Mouse (Mus musculus) left cerebral cortex, postnatal 25 days (tissue): Measurements from ENCODE around the gene AC131692.1. TPM values are rescaled to one million over a fixed set of nuclear protein-coding genes. Genes with fewer than 3 reads are reported as not detected.
"Not testable (repeated sequence)": the region's sequence is repeated elsewhere in the genome, so short reads cannot be mapped to it uniquely, and the experiment has no call there.

Experiments used
- DNase-seq, 2 experiments: peaks; one replicate each; pipeline ENCODE4 v3.0.0; 2022; ENCODE audit warnings: low spot score in 2 of 2, mixed read lengths in 1 of 2
- intact Hi-C: fragments of 180-260 bp; cut with DNase I; formaldehyde crosslinking; loops from one replicate; pipeline ENCODE4 v1.15.1; 2025
- total RNA-seq, 2 experiments: library from RNA; stranded (reverse); gene quantifications; 2 replicates each; pipeline ENCODE4 v1.2.3; 2021

The AC131692.1 gene
- total RNA-seq, 2 experiments from 2014 or later = not detected

GRCm38 (mm10) chr19:6104476-6104875 is 10.3 kb downstream of the AC131692.1 start:
- intact Hi-C loops = no loop called here
- no peak for DNase-seq

- no peak for DNase-seq
- intact Hi-C loops = no loop called here
Measured at GRCm38 (mm10) chr19:6105586-6105985, 11.4 kb downstream of the AC131692.1 start, which contains the start of gene Naaladl1. Gene Naaladl1, plus strand, starts transcription at chr19:6105782.

GRCm38 (mm10) chr19:6113116-6113515 is 18.9 kb downstream of the AC131692.1 start:
- intact Hi-C loops = no loop called here
- no peak for DNase-seq

DNA sequence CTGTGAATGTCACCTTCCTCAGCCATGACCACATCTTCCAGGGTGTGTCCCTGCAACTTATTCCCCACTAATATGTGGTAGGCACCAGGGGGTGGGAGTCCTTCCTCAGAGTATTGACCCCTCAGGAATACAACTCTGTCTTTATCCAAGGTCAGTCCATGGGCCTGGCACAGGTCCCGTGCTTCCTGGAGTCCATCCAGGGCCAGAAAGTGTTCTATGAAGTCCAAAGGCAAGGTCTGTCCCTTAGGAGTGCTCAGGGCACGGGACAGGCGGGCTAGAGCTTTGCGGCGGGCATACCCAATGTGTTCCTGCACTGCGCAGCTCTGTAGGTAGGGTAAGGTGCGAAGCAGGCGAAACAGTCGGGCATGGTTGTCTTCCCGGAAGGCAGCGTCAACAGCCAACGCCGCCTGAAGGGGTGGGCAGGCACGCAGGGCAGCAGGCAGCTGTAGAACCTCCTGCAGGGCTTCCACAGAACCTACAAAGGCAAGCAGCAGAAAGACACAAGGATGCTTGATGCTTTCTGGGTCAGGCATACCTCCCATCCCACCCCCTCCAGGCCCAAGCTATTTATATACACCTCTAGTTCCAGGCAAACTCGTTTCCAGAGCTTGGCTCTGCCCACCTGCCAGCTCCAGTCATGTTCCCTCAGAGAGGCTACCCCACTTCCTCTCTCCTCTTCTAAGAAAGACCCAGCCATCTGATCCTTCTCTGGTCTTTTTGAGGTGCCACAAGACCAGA is 22.1 kb downstream of the AC131692.1 start:
- DNase-seq = peak in 1 of 2 experiments; percentile 60
- intact Hi-C loops = loop anchor here (5.0 kb wide), 1 partner anchor 49 kb away; the partner anchor contains the start of gene Tm7sf2

GRCm38 (mm10) chr19:6117346-6117985 is 23.2 kb downstream of the AC131692.1 start:
- peak in 1 of 2 experiments; percentile 65 for DNase-seq
- intact Hi-C loops = loop anchor here (5.0 kb wide), 1 partner anchor 50 kb away; the partner anchor contains the start of gene Tm7sf2

GRCm38 (mm10) chr19:6117986-6118676 is 23.9 kb downstream of the AC131692.1 start, which contains the start of gene Sac3d1:
Gene Sac3d1, minus strand, starts transcription at chr19:6118650.
- intact Hi-C loops = loop anchor here (1.0 to 5.0 kb wide), 2 partner anchors 33 to 51 kb away; partner anchors contain the start of gene Tm7sf2
- DNase-seq = peak; percentile 92 to 96

DNA sequence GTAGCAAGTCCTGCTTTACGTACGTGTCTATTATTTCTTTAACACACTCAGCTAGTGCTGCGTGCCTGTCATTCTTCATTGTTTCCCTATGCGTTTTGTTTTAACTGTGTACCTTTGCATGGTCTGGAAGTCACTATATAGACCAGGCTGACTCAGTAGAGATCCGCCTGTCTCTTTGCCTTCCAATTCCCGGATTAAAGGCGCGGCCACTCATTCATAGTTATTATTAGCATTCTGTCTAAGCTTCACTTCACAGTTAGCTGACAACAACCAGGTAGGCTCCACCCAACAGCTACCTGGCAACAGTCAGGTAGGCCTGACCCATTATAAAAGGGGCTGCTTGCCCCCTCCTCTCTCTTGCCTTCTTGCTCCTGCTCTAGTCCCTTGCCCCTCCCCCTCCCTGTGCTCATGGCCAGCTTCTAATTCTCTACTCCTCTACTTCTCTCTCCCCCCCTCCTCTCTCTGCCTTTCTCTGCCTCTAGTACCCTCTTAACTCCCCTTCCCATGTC is 24.5 kb downstream of the AC131692.1 start:
- DNase-seq = no peak
- intact Hi-C loops = loop anchor here (1.0 to 5.0 kb wide), 2 partner anchors 33 to 51 kb away; partner anchors contain the start of gene Tm7sf2

DNA sequence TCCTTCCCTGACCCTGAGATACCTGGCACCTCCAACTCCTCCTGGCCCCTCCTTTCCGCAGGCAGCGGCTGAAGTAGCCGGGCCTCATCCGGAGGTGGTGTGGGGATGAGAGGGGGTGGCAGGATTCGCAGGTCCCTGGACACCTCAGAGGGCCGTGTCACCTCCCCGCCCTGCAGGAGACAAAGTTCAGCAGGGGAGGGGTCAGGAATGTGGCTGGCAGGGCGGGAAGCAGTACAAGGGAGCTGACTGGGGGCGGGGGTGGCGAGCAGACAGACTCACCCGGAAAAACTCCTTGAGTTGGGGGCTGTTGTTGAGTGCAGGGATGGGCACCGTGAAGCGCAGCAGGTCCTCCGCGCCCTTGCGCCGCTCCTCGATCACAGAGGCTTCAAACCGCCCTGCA is 27.5 kb downstream of the AC131692.1 start:
- DNase-seq = no peak

GRCm38 (mm10) chr19:6123330-6123729 is 29.1 kb downstream of the AC131692.1 start:
- DNase-seq = no peak
- intact Hi-C loops = no loop called here

More for the DNA sequence above, 27.5 kb downstream of the AC131692.1 start:
- intact Hi-C loops = no loop called here

DNA sequence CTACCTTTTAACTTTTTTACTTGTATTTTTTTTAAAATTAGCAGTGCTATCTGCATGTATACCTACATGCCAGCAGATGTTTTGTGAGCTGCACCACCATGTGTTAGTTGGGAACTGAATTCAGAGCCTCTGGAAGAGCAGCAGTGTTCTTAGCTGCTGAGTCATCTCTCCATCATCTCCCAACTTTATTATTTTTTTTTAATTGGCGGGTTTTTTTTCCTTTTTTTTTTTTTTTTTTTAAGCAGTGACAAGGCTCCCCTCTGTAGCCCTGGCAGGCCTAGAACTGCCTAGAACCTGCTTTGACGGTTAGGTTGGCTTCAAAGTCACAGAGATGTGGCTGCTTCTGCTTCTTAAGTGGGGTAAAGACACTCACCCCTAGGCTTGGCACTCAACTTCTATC is 30.7 kb downstream of the AC131692.1 start:
- intact Hi-C loops = no loop called here
- no peak for DNase-seq

- intact Hi-C loops = no loop called here
- DNase-seq = peak in 1 of 2 experiments; percentile 30
Measured at GRCm38 (mm10) chr19:6126289-6126688, 32.1 kb downstream of the AC131692.1 start.

- no peak for DNase-seq
- intact Hi-C loops = no loop called here
Measured at GRCm38 (mm10) chr19:6126789-6127580, 32.8 kb downstream of the AC131692.1 start.

DNA sequence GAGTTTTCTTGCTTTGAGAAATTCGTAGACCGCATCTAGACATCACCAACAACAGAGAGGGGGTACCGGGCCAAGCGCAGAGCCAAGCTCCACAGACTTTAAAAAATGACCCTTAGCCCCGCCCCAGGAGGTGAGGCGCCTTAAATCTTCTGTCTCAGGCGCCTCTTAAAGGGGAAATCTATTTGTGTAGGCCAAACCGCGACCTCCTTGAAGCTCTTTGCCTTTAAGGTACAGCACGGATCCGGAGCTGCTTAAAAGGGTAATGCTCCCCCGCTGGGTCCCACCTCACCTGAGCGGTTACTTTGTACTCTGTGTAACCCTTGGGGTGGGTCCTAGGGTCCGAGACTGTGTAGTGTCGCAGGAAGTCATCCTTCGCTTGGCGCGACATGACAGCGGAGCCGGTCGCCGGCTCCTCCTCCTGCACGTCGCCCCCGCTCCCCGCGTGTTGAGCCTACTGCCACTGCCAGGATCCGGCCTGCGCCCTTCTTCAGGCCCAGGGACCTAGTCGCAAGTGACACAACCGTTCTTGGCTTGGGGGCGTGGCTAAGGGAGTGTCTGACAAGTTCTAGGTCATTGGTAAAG is 33.6 kb downstream of the AC131692.1 start, which contains the start of gene Snx15:
Gene Snx15, minus strand, starts transcription at position 545 of the 582 bp plus-strand sequence.
- DNase-seq = peak; percentile 96 to 98
- intact Hi-C loops = no loop called here

DNA sequence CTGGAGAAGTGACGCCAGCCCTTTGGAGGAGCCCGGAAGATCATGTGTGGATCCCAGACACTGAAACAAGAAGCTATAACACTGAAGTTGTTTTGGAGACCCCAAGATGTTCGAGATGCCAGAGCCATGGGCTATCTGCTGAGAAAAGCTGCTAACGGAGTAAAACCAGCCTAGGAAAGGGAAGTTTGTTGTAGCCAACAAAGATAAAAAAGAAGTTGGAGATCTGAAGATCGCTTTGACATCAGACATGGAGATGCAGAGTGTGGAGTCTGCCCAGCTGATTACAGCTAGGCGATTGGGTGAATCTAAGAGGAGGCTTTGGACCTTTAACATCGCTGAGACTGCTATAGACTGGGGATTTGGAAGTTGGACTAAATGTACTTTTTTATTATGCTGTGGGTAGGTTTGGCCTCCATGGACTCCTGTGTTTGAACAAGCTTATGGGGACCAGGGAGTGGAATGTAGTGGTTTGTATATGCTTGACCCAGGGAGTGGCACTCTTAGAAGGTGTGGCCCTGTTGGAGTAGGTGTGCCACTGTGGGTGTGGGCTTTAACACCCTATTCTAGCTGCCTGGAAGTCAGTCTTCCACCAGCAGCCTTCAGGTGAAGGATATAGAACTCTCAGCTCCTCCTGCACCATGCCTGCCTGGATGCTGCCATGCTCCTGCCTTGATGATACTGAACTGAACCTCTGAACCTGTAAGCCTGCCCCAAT is 36.4 kb downstream of the AC131692.1 start:
- intact Hi-C loops, DNase-seq: not testable (repeated sequence)

DNA sequence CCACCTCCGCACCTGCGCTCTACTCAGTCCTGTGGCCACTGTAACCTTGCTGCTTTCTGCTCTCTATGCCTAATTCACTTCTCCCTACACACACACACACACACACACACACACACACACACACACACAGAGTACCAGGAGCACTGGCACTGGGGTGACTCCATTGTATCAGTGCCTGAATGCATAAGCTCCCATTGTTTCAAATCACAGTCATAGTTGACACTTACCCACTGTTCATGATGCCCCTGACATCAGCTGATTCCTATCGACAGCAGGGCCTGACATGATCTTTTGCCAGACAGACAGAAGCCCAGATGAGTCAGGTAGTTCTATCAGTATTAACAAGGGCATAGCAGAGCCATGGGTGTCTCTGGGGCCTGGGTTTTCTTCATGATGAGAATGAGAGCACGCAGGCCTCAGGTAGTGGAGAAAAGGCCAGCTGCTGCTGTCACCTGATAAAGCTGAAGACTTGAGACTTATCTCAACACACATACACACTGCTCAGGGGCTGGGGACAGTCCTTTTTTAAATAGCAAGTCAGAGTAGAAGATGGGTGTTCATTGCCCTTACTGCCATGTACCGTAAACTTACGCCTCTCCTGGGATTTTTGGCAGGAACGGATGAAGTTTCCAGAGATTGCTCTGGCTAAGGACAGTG is 38.1 kb downstream of the AC131692.1 start:
- no peak for DNase-seq
- intact Hi-C loops = no loop called here

DNA sequence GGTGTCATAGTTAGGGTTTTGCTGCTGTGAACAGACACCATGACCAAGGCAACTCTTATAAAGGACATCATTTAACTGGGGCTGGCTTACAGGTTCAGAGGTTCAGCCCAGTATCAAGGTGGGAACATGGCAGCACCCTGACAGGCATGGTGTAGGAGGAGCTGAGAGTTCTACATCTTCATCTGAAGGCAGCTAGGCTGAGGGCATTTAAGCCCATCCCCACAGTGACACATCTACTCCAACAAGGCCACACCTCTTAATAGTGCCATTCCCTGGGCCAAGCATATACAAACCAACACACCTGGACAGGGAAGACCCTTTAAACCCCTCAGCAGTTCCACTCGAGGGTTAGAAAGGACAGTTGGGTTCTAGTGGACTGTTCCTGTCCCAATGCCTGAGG is 39.0 kb downstream of the AC131692.1 start:
- DNase-seq, intact Hi-C loops: not testable (repeated sequence)

GRCm38 (mm10) chr19:6136397-6136796 is 42.2 kb downstream of the AC131692.1 start:
- DNase-seq = no peak
- intact Hi-C loops = no loop called here
